Mouse (Mus musculus) E14TG2a.4 (cell line): Measurements from ENCODE around the gene Ing2.

Experiments
- CTCF ChIP-seq: conservative IDR thresholded peaks from 2 replicates; pipeline ENCODE4 v1.5.1; 2014; ENCODE audit warnings: low read length
- NANOG ChIP-seq: IDR thresholded peaks from 2 replicates; pipeline ENCODE4 v1.6.1; 2014; ENCODE audit warnings: borderline replicate concordance, low read length, mixed read lengths
- POU5F1 ChIP-seq: IDR thresholded peaks from 2 replicates; pipeline ENCODE4 v1.6.1; 2014; ENCODE audit warnings: low read length, borderline replicate concordance

GRCm38 (mm10) chr8:47706746-47707145 lies 31.4 kb upstream of the Ing2 start:
- TF ChIP-seq CTCF (no peak), NANOG (no peak), POU5F1 (no peak)
